Mouse (Mus musculus): ENCODE data around the gene Thsd4.

- TF ChIP-seq POLR2A (IDR thresholded peaks at IDR 0.05; ENCODE audit: extremely low read depth, insufficient read depth, low read length) (no peak), CTCF (IDR thresholded peaks at IDR 0.05; ENCODE audit: low read depth, low read length) (no peak)
Measured at GRCm38 (mm10) chr9:60398073-60398472, 123.8 kb downstream of the Thsd4 start.
